Mouse (Mus musculus) ES-Bruce4 (cell line): ENCODE data around the gene Gm7534. TPM values are rescaled to one million over a fixed set of nuclear protein-coding genes. Genes with fewer than 3 reads are reported as not detected.

Source experiments
- H3K27ac ChIP-seq: 2 replicates; pipeline ENCODE4 v1.5.1; 2012; ENCODE audit warnings: low read length, inconsistent platforms; ENCODE audit not compliant: insufficient read depth
- H3K27me3 ChIP-seq: 2 replicates; pipeline ENCODE4 v1.6.1; 2012; ENCODE audit warnings: mild to moderate bottlenecking, low read length, inconsistent platforms; ENCODE audit not compliant: control insufficient read depth, poor library complexity, insufficient read depth, severe bottlenecking
- H3K36me3 ChIP-seq: 2 replicates; pipeline ENCODE4 v1.6.1; 2012; ENCODE audit warnings: inconsistent platforms, mild to moderate bottlenecking, low read length, moderate library complexity; ENCODE audit not compliant: control insufficient read depth, poor library complexity, insufficient read depth, severe bottlenecking
- H3K4me1 ChIP-seq: one replicate; pipeline ENCODE4 v1.8.1; 2011; ENCODE audit warnings: low read length; ENCODE audit not compliant: control insufficient read depth, insufficient read depth
- H3K4me3 ChIP-seq: 2 replicates; pipeline ENCODE4 v1.5.1; 2011; ENCODE audit warnings: low read depth, mild to moderate bottlenecking, low read length
- H3K9ac ChIP-seq: 2 replicates; pipeline ENCODE4 v1.6.1; 2012; ENCODE audit warnings: low read depth, mild to moderate bottlenecking, inconsistent platforms; ENCODE audit not compliant: poor library complexity, severe bottlenecking
- H3K9me3 ChIP-seq: replicated peaks from 2 replicates; pipeline ENCODE4 v1.6.1; 2012; ENCODE audit warnings: mild to moderate bottlenecking, low read length, inconsistent platforms; ENCODE audit not compliant: control insufficient read depth, poor library complexity, insufficient read depth, severe bottlenecking
- CTCF ChIP-seq: IDR thresholded peaks from one replicate; pipeline ENCODE4 v1.8.1; 2011; ENCODE audit warnings: low read depth, low read length
- EP300 ChIP-seq: IDR thresholded peaks from 2 replicates; pipeline ENCODE4 v1.6.1; 2011; ENCODE audit warnings: low read depth, low read length; ENCODE audit not compliant: insufficient read depth
- POLR2A ChIP-seq: IDR thresholded peaks from one replicate; pipeline ENCODE4 v1.8.1; 2011; ENCODE audit warnings: low read length; ENCODE audit not compliant: insufficient read depth
- polyA plus RNA-seq: library from polyadenylated mRNA; stranded (reverse); fragments of >200 nt; gene quantifications from 2 replicates; pipeline ENCODE4 v1.2.4, GENCODE M21; 2011; ENCODE audit warnings: low read depth; ENCODE audit not compliant: missing spikeins, insufficient read depth, insufficient read length

Gm7534 gene
- polyA plus RNA-seq, 1 experiment = not detected

- H3K27me3 ChIP-seq = no peaks in the 10 kb centered on the region
- no peak overlapping the region for H3K4me3 ChIP-seq
- no peaks in the 10 kb centered on the region for H3K4me1 ChIP-seq
- TF ChIP-seq POLR2A (no peak), CTCF (no peak), EP300 (no peak)
- no peak overlapping the region for H3K27ac ChIP-seq
- no peaks in the 10 kb centered on the region for H3K36me3 ChIP-seq
- no peak overlapping the region for H3K9ac ChIP-seq
- no peaks in the 10 kb centered on the region for H3K9me3 ChIP-seq
Observed at GRCm38 (mm10) chr4:134181825-134182224, 21.0 kb downstream of the Gm7534 start.

- no peak overlapping the region for H3K9ac ChIP-seq
Observed at GRCm38 (mm10) chr4:134181112-134181511, 21.7 kb downstream of the Gm7534 start.

GRCm38 (mm10) chr4:134172391-134172790 is 30.4 kb downstream of the Gm7534 start:
- Histone ChIP-seq H3K36me3 (peaks cover 15% of the 10 kb centered on the region), H3K27me3 (no peaks in the 10 kb centered on the region), H3K4me1 (no peaks in the 10 kb centered on the region), H3K9me3 (no peaks in the 10 kb centered on the region), H3K9ac (no peak overlapping the region), H3K4me3 (no peak overlapping the region), H3K27ac (no peak overlapping the region)
- no peak for TF ChIP-seq EP300
- no peak for TF ChIP-seq POLR2A
- TF ChIP-seq CTCF = no peak

More at GRCm38 (mm10) chr4:134181112-134181511, 21.7 kb downstream of the Gm7534 start:
- Histone ChIP-seq H3K9me3 (no peaks in the 10 kb centered on the region), H3K36me3 (0 out of 2 replicates have a peak, but pooled peaks cover 5% of the 10 kb centered on the region), H3K4me1 (no peaks in the 10 kb centered on the region), H3K27ac (no peak overlapping the region), H3K4me3 (no peak overlapping the region), H3K27me3 (no peaks in the 10 kb centered on the region)
- TF ChIP-seq EP300 = no peak

- H3K36me3 ChIP-seq = peaks cover 26% of the 10 kb centered on the region
- no peak for TF ChIP-seq EP300
- no peak for TF ChIP-seq CTCF
- TF ChIP-seq POLR2A = no peak
Observed at GRCm38 (mm10) chr4:134166906-134167305, 35.9 kb downstream of the Gm7534 start.

GRCm38 (mm10) chr4:134165548-134166465 is 37.0 kb downstream of the Gm7534 start:
- H3K9me3 ChIP-seq = no peaks in the 10 kb centered on the region
- no peak overlapping the region for H3K27ac ChIP-seq
- H3K9ac ChIP-seq = no peak overlapping the region
- H3K27me3 ChIP-seq = no peaks in the 10 kb centered on the region
- no peak for TF ChIP-seq EP300
- no peak for TF ChIP-seq POLR2A
- no peak for TF ChIP-seq CTCF
- H3K4me1 ChIP-seq = no peaks in the 10 kb centered on the region
- no peak overlapping the region for H3K4me3 ChIP-seq
- peaks cover 20% of the 10 kb centered on the region for H3K36me3 ChIP-seq

More at GRCm38 (mm10) chr4:134166906-134167305, 35.9 kb downstream of the Gm7534 start:
- Histone ChIP-seq H3K4me1 (no peaks in the 10 kb centered on the region), H3K9me3 (no peaks in the 10 kb centered on the region), H3K27ac (no peak overlapping the region), H3K27me3 (no peaks in the 10 kb centered on the region), H3K4me3 (no peak overlapping the region), H3K9ac (no peak overlapping the region)

- no peak overlapping the region for H3K4me3 ChIP-seq
- H3K9me3 ChIP-seq = no peaks in the 10 kb centered on the region
- no peak overlapping the region for H3K27ac ChIP-seq
- no peak for TF ChIP-seq CTCF
- TF ChIP-seq EP300 = no peak
- no peak for TF ChIP-seq POLR2A
- no peaks in the 10 kb centered on the region for H3K27me3 ChIP-seq
- peaks cover 20% of the 10 kb centered on the region for H3K36me3 ChIP-seq
- no peaks in the 10 kb centered on the region for H3K4me1 ChIP-seq
- no peak overlapping the region for H3K9ac ChIP-seq
Observed at GRCm38 (mm10) chr4:134165024-134165423, 37.8 kb downstream of the Gm7534 start.
